Mouse (Mus musculus) heart, embryonic 14.5 days (tissue): Measurements from ENCODE around the gene Pithd1. TPM values are rescaled to one million over a fixed set of nuclear protein-coding genes. Genes with fewer than 3 reads are reported as not detected.

Experiments used
- ATAC-seq: fragments of 200-750 bp; cut with Nextera tagmentation; 2 replicates; pipeline ENCODE4 v1.8.0; 2017; ENCODE audit warnings: low read depth, moderate TSS enrichment; ENCODE audit not compliant: insufficient number of reproducible peaks, insufficient read depth, low FRiP score
- H3K27ac ChIP-seq, 2 experiments: fragments of 200-500 bp in 1 of 2; fragments of 300-500 bp in 1 of 2; sonication (generic) in 1 of 2; replicated peaks in 1 of 2; 2 replicates each; pipeline ENCODE4 v1.5.1; 2012 to 2014; ENCODE audit warnings: low read depth in 2 of 2, low read length in 2 of 2, control low read depth in 1 of 2, mild to moderate bottlenecking in 1 of 2, mixed read lengths in 1 of 2; ENCODE audit not compliant: control insufficient read depth in 1 of 2, insufficient read depth in 1 of 2
- H3K27me3 ChIP-seq: fragments of 300-500 bp; sonication (generic); 2 replicates; pipeline ENCODE4 v1.6.1; 2014; ENCODE audit warnings: mild to moderate bottlenecking, low read length, control low read depth; ENCODE audit not compliant: control insufficient read depth, insufficient read depth
- H3K36me3 ChIP-seq: fragments of 300-500 bp; sonication (generic); 2 replicates; pipeline ENCODE4 v1.6.1; 2014; ENCODE audit warnings: mild to moderate bottlenecking, control low read depth, low read length, mixed read lengths; ENCODE audit not compliant: control insufficient read depth, insufficient read depth
- H3K4me1 ChIP-seq, 2 experiments: fragments of 200-500 bp in 1 of 2; fragments of 300-500 bp in 1 of 2; sonication (generic) in 1 of 2; 2 replicates each; pipeline ENCODE4 v1.6.1; 2012 to 2014; ENCODE audit warnings: low read length in 2 of 2, control low read depth in 1 of 2, mixed read lengths in 1 of 2; ENCODE audit not compliant: control insufficient read depth in 2 of 2, insufficient read depth in 2 of 2
- H3K4me2 ChIP-seq: fragments of 300-500 bp; sonication (generic); 2 replicates; pipeline ENCODE4 v1.6.1; 2014; ENCODE audit warnings: mild to moderate bottlenecking, low read length
- H3K4me3 ChIP-seq, 2 experiments: fragments of 200-500 bp in 1 of 2; fragments of 300-500 bp in 1 of 2; sonication (generic) in 1 of 2; 2 replicates each; pipeline ENCODE4 v1.5.1; 2012 to 2014; ENCODE audit warnings: low read length in 2 of 2, mild to moderate bottlenecking in 2 of 2, control low read depth in 1 of 2, low read depth in 1 of 2, moderate library complexity in 1 of 2; ENCODE audit not compliant: control insufficient read depth in 1 of 2, insufficient read depth in 1 of 2
- H3K9ac ChIP-seq: fragments of 300-500 bp; sonication (generic); 2 replicates; pipeline ENCODE4 v1.6.1; 2014; ENCODE audit warnings: mild to moderate bottlenecking, low read length
- H3K9me3 ChIP-seq: fragments of 300-500 bp; sonication (generic); 2 replicates; pipeline ENCODE4 v1.6.1; 2016; ENCODE audit warnings: low read length, control low read depth; ENCODE audit not compliant: control insufficient read depth
- WGBS: fragments of 180-500 bp; shearing (Covaris S2); extraction: QIAGEN DNeasy Blood & Tissue Kit; methylation state at CpG from one replicate; pipeline ENCODE4 v1.1.7; 2014; 5-methylcytosine and 5-hydroxymethylcytosine counted together
- polyA plus RNA-seq: library from polyadenylated mRNA; unstranded; fragments of >200 nt; fragmentation: Nextera tagmentation; extraction: Ambion mirVana; gene quantifications from 2 replicates; pipeline ENCODE4 v1.2.1, GENCODE M21; 2014

Gene Pithd1
- polyA plus RNA-seq, 1 experiment from 2014 or later, result 40.2 TPM

DNA sequence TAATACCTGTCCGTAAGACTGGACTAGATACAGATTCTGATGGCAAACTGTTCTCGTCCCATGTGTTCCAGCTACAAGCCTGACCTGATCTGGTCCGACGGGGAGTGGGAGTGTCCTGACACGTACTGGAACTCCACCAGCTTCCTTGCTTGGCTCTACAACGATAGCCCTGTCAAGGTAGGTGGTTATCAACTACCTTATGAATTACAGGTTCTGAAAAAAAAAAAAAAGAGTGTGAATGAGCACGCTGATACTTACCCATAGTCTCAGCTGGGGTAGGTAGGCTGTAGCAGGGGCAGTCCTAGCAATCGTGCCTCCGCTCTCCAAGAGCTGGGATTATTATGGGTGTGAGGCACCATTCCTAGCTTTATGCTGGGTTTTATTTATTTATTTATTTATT lies 57.2 kb downstream of the Pithd1 start:
- Histone ChIP-seq H3K9me3 (no peaks in the 10 kb centered on the region), H3K4me2 (no peak overlapping the region), H3K4me3 (no peak overlapping the region), H3K27ac (no peak overlapping the region), H3K27me3 (no peaks in the 10 kb centered on the region), H3K4me1 (peaks cover 0 to 9% of the 10 kb centered on the region in 2 experiments; a peak in 3 of 4 replicates), H3K9ac (no peak overlapping the region), H3K36me3 (peaks cover 45% of the 10 kb centered on the region)
- no peak for ATAC-seq
- WGBS, result 85% methylated on average over 9 of the region's 9 CpGs

GRCm38 (mm10) chr4:135929405-135929804 lies 57.7 kb downstream of the Pithd1 start:
- Histone ChIP-seq H3K36me3 (peaks cover 45% of the 10 kb centered on the region), H3K4me1 (peaks cover 0 to 9% of the 10 kb centered on the region in 2 experiments; a peak in 3 of 4 replicates)
- WGBS, result 79% methylated on average over 5 of the region's 5 CpGs

DNA sequence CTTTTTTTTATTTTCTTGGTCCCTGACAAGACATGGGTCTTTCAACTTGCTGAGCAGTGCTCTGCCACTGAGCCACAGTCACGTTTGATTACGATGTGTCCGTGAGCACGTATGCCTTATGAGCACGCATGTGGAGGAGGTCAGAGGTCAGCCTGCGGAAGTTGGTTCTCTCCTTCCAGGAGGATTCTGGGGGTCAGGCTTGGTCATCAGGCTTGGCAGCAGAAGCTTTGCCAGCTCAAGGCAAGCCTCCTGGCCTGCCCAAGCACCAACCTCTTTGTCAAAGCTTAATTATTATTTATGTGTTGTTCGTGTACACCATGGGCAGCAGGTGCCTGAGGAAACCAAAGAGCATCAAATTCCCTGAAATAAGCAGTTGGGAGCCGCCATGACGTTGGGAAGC lies 58.7 kb downstream of the Pithd1 start:
- Histone ChIP-seq H3K4me2 (no peak overlapping the region), H3K36me3 (peaks cover 42% of the 10 kb centered on the region), H3K27me3 (no peaks in the 10 kb centered on the region), H3K27ac (no peak overlapping the region), H3K4me3 (no peak overlapping the region), H3K9me3 (no peaks in the 10 kb centered on the region), H3K4me1 (peaks cover 0 to 9% of the 10 kb centered on the region in 2 experiments; a peak in 3 of 4 replicates), H3K9ac (no peak overlapping the region)
- WGBS, result 92% methylated on average over 9 of the region's 9 CpGs
- no peak for ATAC-seq

More at GRCm38 (mm10) chr4:135929405-135929804, 57.7 kb downstream of the Pithd1 start:
- Histone ChIP-seq H3K9me3 (no peaks in the 10 kb centered on the region), H3K27ac (no peak overlapping the region), H3K9ac (no peak overlapping the region), H3K4me3 (no peak overlapping the region), H3K4me2 (no peak overlapping the region), H3K27me3 (no peaks in the 10 kb centered on the region)
- no peak for ATAC-seq

DNA sequence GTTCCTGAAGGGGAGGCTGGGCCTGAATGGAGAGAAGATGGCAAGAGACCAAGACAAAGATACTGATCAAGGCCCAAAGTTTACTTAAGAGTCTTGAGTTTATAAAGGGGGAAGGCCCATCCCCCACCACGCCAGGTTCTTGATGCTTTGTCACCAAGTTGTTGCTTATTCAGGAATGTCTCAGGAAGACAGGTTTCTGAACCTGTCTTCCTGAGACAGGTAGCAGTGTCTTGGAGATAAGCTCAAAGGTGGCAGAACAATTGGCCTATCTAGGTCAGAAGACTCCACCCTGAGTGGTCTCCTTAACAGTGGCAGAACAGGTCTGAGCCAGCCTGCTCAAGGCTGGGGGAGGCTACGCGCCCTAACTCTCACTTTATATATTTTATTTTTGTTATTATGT lies 60.2 kb downstream of the Pithd1 start:
- H3K4me3 ChIP-seq, result no peak overlapping the region
- no peak for ATAC-seq
- H3K36me3 ChIP-seq, result peaks cover 37% of the 10 kb centered on the region
- no peak overlapping the region for H3K27ac ChIP-seq
- no peaks in the 10 kb centered on the region for H3K27me3 ChIP-seq
- H3K4me1 ChIP-seq, result peaks cover 0 to 10% of the 10 kb centered on the region in 2 experiments; a peak in 3 of 4 replicates
- H3K4me2 ChIP-seq, result no peak overlapping the region
- no peak overlapping the region for H3K9ac ChIP-seq
- WGBS, result 87% methylated on average over 3 of the region's 3 CpGs
- no peaks in the 10 kb centered on the region for H3K9me3 ChIP-seq

- 65% methylated on average over 10 of the region's 10 CpGs for WGBS
- no peaks in the 10 kb centered on the region for H3K9me3 ChIP-seq
These were observed 60.8 kb downstream of the Pithd1 start for GRCm38 (mm10) chr4:135926195-135926808.

More at GRCm38 (mm10) chr4:135926195-135926808, 60.8 kb downstream of the Pithd1 start:
- Histone ChIP-seq H3K36me3 (peaks cover 35% of the 10 kb centered on the region), H3K4me3 (no peak overlapping the region), H3K27me3 (no peaks in the 10 kb centered on the region), H3K27ac (no peak overlapping the region), H3K4me2 (no peak overlapping the region), H3K9ac (no peak overlapping the region), H3K4me1 (peaks cover 4 to 14% of the 10 kb centered on the region in 2 experiments)
- no peak for ATAC-seq

Other genes starting within 250 kb of the Pithd1 start
- gene Myom3, start 227.5 kb downstream of the Pithd1 start, polyA plus RNA-seq, result 0.12 TPM in 1 of 2 replicates, not detected in the other
- gene Srsf10, start 131.5 kb downstream of the Pithd1 start, polyA plus RNA-seq, result 144 and 147 TPM in 2 replicates
- 133 and 137 TPM in 2 replicates for gene Pnrc2, start 113.4 kb downstream of the Pithd1 start, polyA plus RNA-seq
- gene Cnr2, start 91.9 kb downstream of the Pithd1 start, polyA plus RNA-seq, result 0.36 and 0.38 TPM in 2 replicates
- gene Fuca1, start 66.5 kb downstream of the Pithd1 start, polyA plus RNA-seq, result 50.1 and 63.0 TPM in 2 replicates
- 91.6 and 96.7 TPM in 2 replicates for gene Hmgcl, start 40.8 kb downstream of the Pithd1 start, polyA plus RNA-seq
- gene Gale, start 23.5 kb downstream of the Pithd1 start, polyA plus RNA-seq, result 16.8 and 19.0 TPM in 2 replicates
- gene Lypla2, start 14.6 kb downstream of the Pithd1 start, polyA plus RNA-seq, result 65.5 and 67.7 TPM in 2 replicates
- gene Eloa, start 34.5 kb upstream of the Pithd1 start, polyA plus RNA-seq, result 34.3 and 34.7 TPM in 2 replicates
- gene Rpl11, start 66.2 kb upstream of the Pithd1 start, polyA plus RNA-seq, result 284 and 329 TPM in 2 replicates
- 247 and 296 TPM in 2 replicates for gene Id3, start 156.2 kb upstream of the Pithd1 start, polyA plus RNA-seq
- 2.5 and 3.1 TPM in 2 replicates for gene E2f2, start 185.1 kb upstream of the Pithd1 start, polyA plus RNA-seq
- gene Asap3, start 219.1 kb upstream of the Pithd1 start, polyA plus RNA-seq, result 1.3 and 1.5 TPM in 2 replicates